Mouse (Mus musculus) thymus, adult 2 months (tissue): ENCODE data around the gene Ppil3.

Experiments
- CTCF ChIP-seq: fragments of 200-500 bp; IDR thresholded peaks from 2 replicates; pipeline ENCODE4 v1.5.1; 2012; ENCODE audit warnings: mild to moderate bottlenecking, control low read depth, low read length, moderate library complexity, borderline replicate concordance; ENCODE audit not compliant: control insufficient read depth, poor library complexity, insufficient read depth; ENCODE audit errors: extremely low read depth
- POLR2A ChIP-seq: fragments of 200-500 bp; IDR thresholded peaks from 2 replicates; pipeline ENCODE4 v1.6.1; 2012; ENCODE audit warnings: mild to moderate bottlenecking, low read length, control low read depth, moderate library complexity; ENCODE audit not compliant: control insufficient read depth, poor library complexity, insufficient read depth; ENCODE audit errors: extremely low read depth

GRCm38 (mm10) chr1:58424551-58424950, 20.7 kb downstream of the Ppil3 start:
- no peak for TF ChIP-seq CTCF
- TF ChIP-seq POLR2A, result no peak
